Mouse (Mus musculus) midbrain, embryonic 13.5 days (tissue): ENCODE results near the gene Cluh. TPM values are rescaled to one million over a fixed set of nuclear protein-coding genes. Genes with fewer than 3 reads are reported as not detected.

Experiments
- ATAC-seq: fragments of 200-750 bp; cut with Nextera tagmentation; 2 replicates; pipeline ENCODE4 v1.8.0; 2017; ENCODE audit warnings: mild to moderate bottlenecking, moderate TSS enrichment, moderate library complexity
- H3K27ac ChIP-seq: fragments of 300-500 bp; sonication (generic); 2 replicates; pipeline ENCODE4 v1.5.1; 2015; ENCODE audit warnings: inconsistent platforms, mild to moderate bottlenecking, moderate library complexity
- H3K27me3 ChIP-seq: fragments of 300-500 bp; sonication (generic); 2 replicates; pipeline ENCODE4 v1.6.1; 2015; ENCODE audit warnings: mild to moderate bottlenecking, inconsistent platforms
- H3K36me3 ChIP-seq: fragments of 300-500 bp; sonication (generic); 2 replicates; pipeline ENCODE4 v1.6.1; 2015; ENCODE audit warnings: mild to moderate bottlenecking, inconsistent platforms
- H3K4me1 ChIP-seq: fragments of 300-500 bp; sonication (generic); replicated peaks from 2 replicates; pipeline ENCODE4 v1.6.1; 2015; ENCODE audit warnings: inconsistent platforms
- H3K4me2 ChIP-seq: fragments of 300-500 bp; sonication (generic); replicated peaks from 2 replicates; pipeline ENCODE4 v1.6.1; 2015; ENCODE audit warnings: moderate library complexity, mild to moderate bottlenecking, inconsistent platforms
- H3K4me3 ChIP-seq: fragments of 300-500 bp; sonication (generic); replicated peaks from 2 replicates; pipeline ENCODE4 v1.5.1; 2015; ENCODE audit warnings: mild to moderate bottlenecking, inconsistent platforms
- H3K9ac ChIP-seq: fragments of 300-500 bp; sonication (generic); replicated peaks from 2 replicates; pipeline ENCODE4 v1.6.1; 2015; ENCODE audit warnings: mild to moderate bottlenecking, inconsistent platforms
- H3K9me3 ChIP-seq: fragments of 300-500 bp; sonication (generic); 2 replicates; pipeline ENCODE4 v1.6.1; 2016; ENCODE audit warnings: mild to moderate bottlenecking, inconsistent platforms
- WGBS: fragments of 180-500 bp; shearing (Covaris S2); methylation state at CpG from one replicate; pipeline ENCODE4 v1.1.7; 2015; 5-methylcytosine and 5-hydroxymethylcytosine counted together
- polyA plus RNA-seq: library from polyadenylated mRNA; unstranded; fragments of >200 nt; fragmentation: Nextera tagmentation; extraction: Ambion mirVana; gene quantifications from 2 replicates; pipeline ENCODE4 v1.2.1, GENCODE M21; 2015

Cluh gene
- polyA plus RNA-seq, 1 experiment from 2014 or later, result 14.2 TPM

DNA sequence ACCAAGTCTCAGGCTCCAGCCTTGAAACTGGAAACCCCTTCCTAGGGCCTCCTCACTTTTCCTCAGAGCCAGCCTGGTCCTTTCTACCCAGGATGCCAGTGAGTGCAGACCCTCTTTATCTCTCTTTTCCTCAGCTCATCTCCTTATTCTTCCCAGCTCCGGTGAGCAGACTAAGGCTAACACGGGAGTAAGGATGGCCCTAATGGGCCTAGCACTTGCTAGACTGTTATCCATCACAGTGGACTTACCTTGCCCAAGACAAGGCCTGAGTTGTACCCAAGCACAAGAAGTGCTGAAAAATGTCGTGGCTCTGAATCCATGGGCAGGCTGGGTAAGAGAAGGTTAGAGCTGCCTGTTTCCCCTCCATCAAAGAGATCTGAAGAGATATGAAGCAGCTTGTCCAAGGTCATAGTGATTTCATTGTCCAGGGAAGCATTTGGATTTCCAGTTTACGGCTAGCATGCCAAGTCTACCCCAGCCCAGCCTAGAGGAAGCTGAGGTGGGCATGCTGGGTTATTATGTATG, 1.3 kb downstream of the Cluh start:
- Histone ChIP-seq H3K9ac (peak overlapping the region; percentile 84; the same call in 1 of the 2 replicates), H3K4me3 (peak overlapping the region; percentile 82), H3K4me2 (peak overlapping the region; percentile 95), H3K9me3 (no peaks in the 10 kb centered on the region), H3K27ac (no peak overlapping the region), H3K27me3 (no peaks in the 10 kb centered on the region), H3K36me3 (no peaks in the 10 kb centered on the region), H3K4me1 (peaks cover 49% of the 10 kb centered on the region)
- ATAC-seq, result no peak
- 59% methylated on average over 4 of the region's 4 CpGs for WGBS

DNA sequence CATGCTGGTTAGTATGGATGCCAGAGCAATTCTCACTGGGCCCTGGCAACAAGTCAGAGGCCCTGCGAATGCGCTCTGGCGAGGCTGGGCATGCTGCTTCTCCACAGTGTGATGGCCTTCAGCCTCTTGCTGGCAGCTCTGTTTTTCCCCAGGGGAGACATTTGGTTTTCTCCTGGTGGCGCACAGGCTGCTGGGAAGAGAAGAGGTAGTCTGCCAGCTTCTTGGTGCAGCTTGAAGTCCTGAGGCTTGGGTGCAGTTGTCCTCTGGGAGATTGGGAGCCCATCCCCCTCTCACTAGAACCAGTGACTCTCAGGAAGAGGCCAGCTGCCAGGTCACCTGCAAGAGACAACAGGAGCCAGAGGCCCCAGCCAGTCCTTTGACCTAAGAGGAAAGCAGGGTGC, 3.5 kb downstream of the Cluh start:
- no peak for ATAC-seq
- Histone ChIP-seq H3K4me3 (no peak overlapping the region), H3K9ac (0 out of 2 replicates have a peak overlapping the region, but pooled peaks have one; percentile 40), H3K36me3 (peaks cover 9% of the 10 kb centered on the region), H3K4me1 (peaks cover 49% of the 10 kb centered on the region), H3K4me2 (no peak overlapping the region), H3K27me3 (no peaks in the 10 kb centered on the region), H3K27ac (peak overlapping the region; percentile 32; the same call in 1 of the 2 replicates), H3K9me3 (no peaks in the 10 kb centered on the region)
- WGBS, result 50% methylated on average over 4 of the region's 4 CpGs

DNA sequence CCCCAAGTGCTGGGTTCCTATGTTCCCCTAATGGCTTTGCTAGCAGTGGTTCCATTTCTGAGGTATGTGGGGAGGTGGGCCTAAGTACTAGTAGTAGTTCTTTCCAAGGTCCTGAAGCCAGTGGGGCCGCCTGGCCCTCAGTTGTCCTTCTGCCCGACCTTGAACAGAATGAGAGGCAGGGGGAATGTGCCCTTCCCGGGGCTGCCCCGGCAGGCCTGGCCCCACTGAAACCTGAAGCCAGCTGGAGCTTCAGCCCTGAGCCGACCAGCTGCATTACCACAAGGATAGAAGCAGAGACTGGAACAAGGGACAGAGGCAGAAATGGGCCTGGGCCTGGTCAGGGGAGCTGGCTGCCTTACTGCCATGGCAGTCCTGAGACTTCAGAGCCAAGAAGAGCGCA, 4.1 kb downstream of the Cluh start:
- Histone ChIP-seq H3K27ac (peak overlapping the region; percentile 32; the same call in 1 of the 2 replicates), H3K27me3 (no peaks in the 10 kb centered on the region), H3K9me3 (no peaks in the 10 kb centered on the region), H3K36me3 (peaks cover 15% of the 10 kb centered on the region), H3K9ac (peak overlapping the region; percentile 40; the same call in 1 of the 2 replicates), H3K4me1 (peaks cover 48% of the 10 kb centered on the region), H3K4me2 (no peak overlapping the region), H3K4me3 (no peak overlapping the region)
- 78% methylated on average over 6 of the region's 6 CpGs for WGBS
- no peak for ATAC-seq

DNA sequence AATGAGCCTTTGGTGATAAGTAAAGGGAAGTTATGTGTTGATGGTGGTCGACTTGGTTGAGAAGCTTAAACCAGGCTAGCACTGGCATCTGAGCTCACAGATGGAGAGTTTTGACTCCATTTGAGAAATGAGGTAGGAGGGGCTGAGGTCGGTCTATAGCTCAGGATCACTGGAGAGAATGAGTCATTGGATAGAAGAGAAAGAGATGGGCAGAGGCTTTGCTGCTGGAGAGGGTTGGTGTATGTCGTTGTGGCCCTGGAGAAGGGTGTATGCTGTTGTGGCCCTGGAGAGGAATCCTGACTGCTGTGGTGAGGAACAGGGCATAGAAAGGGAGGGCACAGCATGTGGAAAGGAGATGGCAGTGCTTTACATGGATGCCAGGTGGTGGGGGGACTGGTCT, 6.6 kb downstream of the Cluh start:
- Histone ChIP-seq H3K9ac (no peak overlapping the region), H3K4me2 (no peak overlapping the region), H3K36me3 (peaks cover 41% of the 10 kb centered on the region), H3K4me3 (no peak overlapping the region), H3K4me1 (peaks cover 30% of the 10 kb centered on the region), H3K9me3 (no peaks in the 10 kb centered on the region), H3K27me3 (no peaks in the 10 kb centered on the region), H3K27ac (no peak overlapping the region)
- no peak for ATAC-seq
- 92% methylated on average over 3 of the region's 3 CpGs for WGBS

DNA sequence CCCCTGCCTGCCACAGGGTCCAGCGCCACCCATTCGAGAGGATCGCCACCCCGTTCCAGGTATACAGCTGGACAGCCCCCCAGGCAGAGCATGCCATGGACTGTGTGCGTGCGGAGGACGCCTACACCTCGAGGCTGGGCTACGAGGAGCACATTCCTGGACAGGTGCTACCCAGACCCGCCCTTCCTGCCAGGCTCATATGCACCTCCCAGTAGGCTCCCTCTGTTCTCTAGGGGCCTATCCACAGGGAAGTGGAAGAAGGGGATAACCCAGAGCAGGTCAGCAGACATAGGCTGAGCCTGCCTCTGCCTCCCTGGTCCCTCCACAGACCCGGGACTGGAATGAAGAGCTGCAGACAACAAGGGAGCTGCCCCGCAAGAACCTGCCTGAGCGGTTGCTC, 11.0 kb downstream of the Cluh start:
- Histone ChIP-seq H3K27ac (no peak overlapping the region), H3K9ac (no peak overlapping the region), H3K4me3 (no peak overlapping the region), H3K4me2 (no peak overlapping the region), H3K27me3 (no peaks in the 10 kb centered on the region), H3K9me3 (no peaks in the 10 kb centered on the region), H3K4me1 (no peaks in the 10 kb centered on the region), H3K36me3 (peaks cover 85% of the 10 kb centered on the region)
- WGBS, result 91% methylated on average over 13 of the region's 13 CpGs
- ATAC-seq, result no peak

DNA sequence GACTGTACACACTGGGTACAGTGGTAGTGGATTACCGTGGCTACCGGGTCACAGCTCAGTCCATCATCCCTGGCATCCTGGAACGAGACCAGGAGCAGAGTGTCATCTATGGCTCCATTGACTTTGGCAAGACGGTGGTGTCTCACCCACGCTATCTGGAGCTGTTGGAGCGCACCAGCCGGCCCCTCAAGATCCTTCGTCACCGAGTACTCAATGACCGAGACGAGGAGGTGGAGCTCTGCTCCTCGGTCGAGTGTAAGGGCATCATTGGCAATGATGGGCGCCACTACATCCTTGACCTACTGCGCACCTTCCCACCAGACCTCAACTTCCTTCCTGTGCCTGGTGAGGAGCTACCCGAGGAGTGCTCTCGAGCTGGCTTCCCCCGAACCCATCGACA, 12.3 kb downstream of the Cluh start:
- WGBS, result 96% methylated on average over 19 of the region's 19 CpGs
- Histone ChIP-seq H3K4me3 (no peak overlapping the region), H3K9me3 (no peaks in the 10 kb centered on the region), H3K4me2 (no peak overlapping the region), H3K9ac (no peak overlapping the region), H3K36me3 (peaks cover 98% of the 10 kb centered on the region), H3K27ac (no peak overlapping the region), H3K4me1 (no peaks in the 10 kb centered on the region), H3K27me3 (no peaks in the 10 kb centered on the region)
- ATAC-seq, result no peak

DNA sequence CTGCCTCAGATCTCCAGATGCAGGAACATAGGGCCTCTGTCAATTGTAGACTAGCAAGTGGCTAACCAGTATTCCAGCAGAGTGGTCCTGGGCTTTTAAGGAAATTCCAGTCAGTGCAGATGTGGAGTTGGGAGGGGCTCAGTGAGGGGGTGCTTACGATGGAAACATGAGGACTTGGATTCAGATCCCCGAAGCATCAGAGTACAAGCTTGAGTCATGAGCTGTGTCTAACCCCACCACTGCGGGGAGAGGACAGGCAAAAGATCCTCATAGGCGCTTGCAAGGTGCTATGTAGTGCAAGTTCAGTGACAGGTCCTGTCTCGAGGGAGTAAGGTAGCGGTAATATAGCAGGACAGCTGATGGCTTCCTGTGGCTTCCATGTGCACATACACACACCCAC, 12.9 kb downstream of the Cluh start:
- H3K4me3 ChIP-seq, result no peak overlapping the region
- no peak for ATAC-seq
- 96% methylated on average over 6 of the region's 6 CpGs for WGBS
- no peaks in the 10 kb centered on the region for H3K9me3 ChIP-seq
- H3K4me1 ChIP-seq, result no peaks in the 10 kb centered on the region
- no peak overlapping the region for H3K9ac ChIP-seq
- no peak overlapping the region for H3K27ac ChIP-seq
- H3K27me3 ChIP-seq, result no peaks in the 10 kb centered on the region
- H3K4me2 ChIP-seq, result no peak overlapping the region
- H3K36me3 ChIP-seq, result peaks cover 100% of the 10 kb centered on the region

DNA sequence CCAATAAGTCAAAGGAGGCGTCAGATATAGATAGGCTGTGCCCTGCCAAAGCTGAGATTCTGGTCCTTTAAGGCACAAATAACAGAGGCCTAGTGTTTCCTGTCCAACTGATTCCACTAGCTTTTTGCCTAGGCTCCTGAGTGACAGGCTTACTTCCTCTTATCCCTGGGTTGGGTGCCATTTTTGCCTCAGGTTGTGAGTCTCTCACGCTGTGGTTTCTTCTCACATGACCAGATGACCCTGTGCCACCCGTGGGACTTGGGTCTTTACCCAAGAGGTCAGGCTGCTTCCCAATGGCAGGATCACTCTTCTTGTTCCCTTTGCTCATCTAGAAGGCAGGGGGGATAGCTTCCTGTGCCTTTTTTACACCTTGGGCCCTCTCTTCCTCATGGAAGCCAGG, 15.0 kb downstream of the Cluh start:
- no peaks in the 10 kb centered on the region for H3K27me3 ChIP-seq
- H3K9ac ChIP-seq, result no peak overlapping the region
- no peak overlapping the region for H3K27ac ChIP-seq
- peaks cover 99% of the 10 kb centered on the region for H3K36me3 ChIP-seq
- WGBS, result 95% methylated on average over 3 of the region's 3 CpGs
- no peak overlapping the region for H3K4me3 ChIP-seq
- H3K4me1 ChIP-seq, result no peaks in the 10 kb centered on the region
- H3K4me2 ChIP-seq, result no peak overlapping the region
- H3K9me3 ChIP-seq, result no peaks in the 10 kb centered on the region
- no peak for ATAC-seq

DNA sequence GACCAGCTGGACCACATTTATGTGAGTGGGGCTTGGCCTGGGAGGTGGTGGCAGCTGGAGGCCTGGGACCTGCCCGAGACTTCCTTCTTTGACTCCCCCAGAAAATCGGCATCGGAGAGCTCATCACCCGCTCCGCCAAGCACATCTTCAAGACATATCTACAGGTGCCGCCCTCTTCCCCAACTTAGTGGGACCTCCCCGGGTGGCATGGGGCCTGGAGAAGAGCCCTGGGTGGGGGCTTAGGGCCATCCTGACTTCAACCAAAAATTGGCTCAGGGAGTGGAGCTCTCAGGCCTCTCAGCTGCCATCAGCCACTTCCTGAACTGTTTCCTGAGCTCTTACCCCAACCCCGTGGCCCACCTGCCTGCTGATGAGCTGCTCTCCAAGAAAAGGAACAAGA, 15.6 kb downstream of the Cluh start:
- no peak overlapping the region for H3K27ac ChIP-seq
- H3K27me3 ChIP-seq, result no peaks in the 10 kb centered on the region
- no peak overlapping the region for H3K9ac ChIP-seq
- 93% methylated on average over 8 of the region's 8 CpGs for WGBS
- no peaks in the 10 kb centered on the region for H3K4me1 ChIP-seq
- H3K4me2 ChIP-seq, result no peak overlapping the region
- no peak overlapping the region for H3K4me3 ChIP-seq
- H3K9me3 ChIP-seq, result no peaks in the 10 kb centered on the region
- H3K36me3 ChIP-seq, result peaks cover 97% of the 10 kb centered on the region
- no peak for ATAC-seq

DNA sequence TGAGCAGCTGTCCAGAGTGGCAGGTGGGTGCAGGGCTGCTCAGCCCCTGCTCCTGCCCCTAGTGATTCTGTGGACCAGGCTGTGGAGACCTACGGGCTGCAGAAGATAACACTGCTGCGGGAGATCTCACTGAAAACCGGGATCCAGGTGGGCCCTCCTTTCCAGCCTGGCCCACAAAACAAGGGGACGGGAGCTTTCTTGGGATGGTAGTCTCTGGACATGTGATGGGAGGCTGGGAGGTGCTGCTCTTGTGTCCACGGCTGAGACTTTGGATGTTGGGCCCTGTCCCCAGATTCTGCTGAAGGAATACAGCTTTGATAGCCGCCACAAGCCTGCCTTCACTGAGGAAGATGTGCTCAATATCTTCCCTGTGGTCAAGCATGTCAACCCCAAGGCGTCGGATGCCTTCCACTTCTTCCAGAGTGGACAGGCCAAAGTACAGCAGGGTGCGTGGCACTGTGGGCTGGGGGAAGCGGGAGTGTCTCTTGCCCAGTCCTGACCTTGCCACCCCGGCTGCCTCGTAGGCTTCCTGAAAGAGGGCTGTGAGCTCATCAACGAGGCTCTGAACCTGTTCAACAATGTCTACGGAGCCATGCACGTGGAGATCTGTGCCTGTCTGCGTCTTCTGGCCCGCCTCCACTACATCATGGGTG, 16.5 kb downstream of the Cluh start:
- Histone ChIP-seq H3K9ac (no peak overlapping the region), H3K4me1 (no peaks in the 10 kb centered on the region), H3K4me2 (no peak overlapping the region), H3K9me3 (no peaks in the 10 kb centered on the region), H3K27me3 (no peaks in the 10 kb centered on the region), H3K36me3 (peaks cover 88% of the 10 kb centered on the region), H3K4me3 (no peak overlapping the region), H3K27ac (no peak overlapping the region)
- WGBS, result 95% methylated on average over 17 of the region's 17 CpGs
- ATAC-seq, result 0 out of 2 replicates have a peak, but pooled peaks have one; percentile 28

DNA sequence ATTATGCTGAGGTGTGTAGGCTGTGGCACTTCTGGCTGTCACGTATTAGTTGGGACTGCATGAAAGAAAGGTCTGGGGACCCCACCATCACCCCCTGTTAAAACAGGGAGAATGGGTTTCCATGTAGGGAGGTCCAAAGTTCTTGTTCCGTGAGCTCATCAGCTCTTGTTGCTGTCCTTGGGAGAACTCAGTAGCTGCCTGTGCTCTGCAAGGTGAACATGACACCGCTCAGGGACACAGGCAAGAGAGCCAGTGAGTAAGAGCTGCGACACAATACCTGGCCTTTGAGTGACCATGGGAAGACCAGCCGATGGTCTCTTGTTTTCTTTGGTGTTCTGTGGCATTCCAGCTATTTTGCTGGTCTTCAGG, 17.0 kb downstream of the Cluh start:
- H3K4me2 ChIP-seq, result no peak overlapping the region
- peaks cover 83% of the 10 kb centered on the region for H3K36me3 ChIP-seq
- H3K9me3 ChIP-seq, result no peaks in the 10 kb centered on the region
- H3K27ac ChIP-seq, result no peak overlapping the region
- WGBS, result 95% methylated on average over 5 of the region's 5 CpGs
- no peaks in the 10 kb centered on the region for H3K27me3 ChIP-seq
- no peaks in the 10 kb centered on the region for H3K4me1 ChIP-seq
- no peak overlapping the region for H3K9ac ChIP-seq
- H3K4me3 ChIP-seq, result no peak overlapping the region
- ATAC-seq, result no peak

DNA sequence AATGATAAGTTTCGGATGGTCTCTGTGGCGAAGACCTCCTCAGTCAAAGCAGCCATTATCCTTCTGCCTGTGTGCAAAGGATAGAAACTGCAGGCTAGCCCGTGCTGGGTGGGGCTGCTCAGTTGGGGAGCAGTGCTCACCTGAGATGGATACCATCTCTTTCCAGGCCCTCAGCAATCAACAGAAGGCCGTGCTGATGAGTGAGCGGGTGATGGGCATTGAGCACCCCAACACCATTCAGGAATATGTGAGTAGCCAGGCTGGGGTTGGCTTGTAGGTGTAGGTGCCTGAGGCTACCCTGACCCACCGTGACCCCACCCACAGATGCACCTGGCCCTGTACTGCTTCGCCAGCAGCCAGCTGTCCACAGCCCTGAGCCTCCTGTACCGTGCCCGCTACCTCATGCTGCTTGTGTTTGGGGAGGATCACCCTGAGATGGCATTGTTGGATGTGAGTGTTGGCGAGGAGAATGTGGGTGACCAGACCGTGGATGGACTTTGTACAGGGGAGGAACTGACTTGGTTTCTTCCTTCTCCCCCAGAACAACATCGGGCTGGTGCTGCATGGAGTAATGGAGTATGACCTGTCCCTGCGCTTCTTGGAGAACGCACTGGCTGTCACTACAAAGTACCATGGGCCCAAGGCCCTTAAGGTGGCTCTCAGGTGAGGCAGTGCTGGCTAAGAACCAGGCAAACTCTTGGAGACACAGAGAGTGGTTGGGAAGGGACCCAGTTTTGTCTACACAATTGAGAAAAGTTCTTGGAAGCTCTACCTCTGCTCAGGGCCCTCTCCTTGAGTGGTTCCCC, 17.7 kb downstream of the Cluh start:
- 95% methylated on average over 14 of the region's 14 CpGs for WGBS
- peaks cover 76% of the 10 kb centered on the region for H3K36me3 ChIP-seq

More for the DNA sequence above, 17.7 kb downstream of the Cluh start:
- Histone ChIP-seq H3K9ac (no peak overlapping the region), H3K4me3 (no peak overlapping the region), H3K27ac (no peak overlapping the region), H3K27me3 (no peaks in the 10 kb centered on the region), H3K9me3 (no peaks in the 10 kb centered on the region), H3K4me1 (no peaks in the 10 kb centered on the region), H3K4me2 (no peak overlapping the region)
- ATAC-seq, result no peak
